Mouse (Mus musculus) liver, adult 2 months (tissue): Measurements from ENCODE around the gene Ppp1ca.

ENCODE experiments used
- CTCF ChIP-seq: fragments of 200-500 bp; IDR thresholded peaks from 2 replicates; pipeline ENCODE4 v1.5.1; 2011; ENCODE audit warnings: low read depth, low read length, control low read depth
- POLR2A ChIP-seq: fragments of 200-500 bp; IDR thresholded peaks from 2 replicates; pipeline ENCODE4 v1.6.1; 2011; ENCODE audit warnings: low read length, control low read depth; ENCODE audit not compliant: insufficient read depth; ENCODE audit errors: extremely low read depth

GRCm38 (mm10) chr19:4214071-4214770 is 22.4 kb downstream of the Ppp1ca start, which contains the start of the genes Clcf1 and AC109138.7:
- no peak for TF ChIP-seq POLR2A
- no peak for TF ChIP-seq CTCF
